Mouse (Mus musculus) ovary, postnatal 14 days (tissue): Measurements from ENCODE around the gene Heatr5b.

ENCODE experiments used
- DNase-seq: peaks from one replicate; pipeline ENCODE4 v3.0.0; 2022; ENCODE audit warnings: low spot score

Gene Heatr5b

GRCm38 (mm10) chr17:78767546-78767945, 67.6 kb downstream of the Heatr5b start:
- no peak for DNase-seq

GRCm38 (mm10) chr17:78766084-78766483, 69.1 kb downstream of the Heatr5b start:
- no peak for DNase-seq

- DNase-seq: no peak
These were observed 71.9 kb downstream of the Heatr5b start for GRCm38 (mm10) chr17:78763272-78763671.

GRCm38 (mm10) chr17:78752938-78753655, 82.1 kb downstream of the Heatr5b start:
- no peak for DNase-seq

GRCm38 (mm10) chr17:78752064-78752463, 83.1 kb downstream of the Heatr5b start:
- no peak for DNase-seq

GRCm38 (mm10) chr17:78748440-78748839, 86.7 kb downstream of the Heatr5b start:
- no peak for DNase-seq

GRCm38 (mm10) chr17:78738416-78738815, 96.7 kb downstream of the Heatr5b start:
- no peak for DNase-seq

- DNase-seq: no peak
These were observed 97.4 kb downstream of the Heatr5b start for GRCm38 (mm10) chr17:78737771-78738170.

- DNase-seq: no peak
These were observed 98.1 kb downstream of the Heatr5b start, which contains the start of gene Strn for GRCm38 (mm10) chr17:78737096-78737495. Gene Strn, minus strand, starts transcription at chr17:78737196.

GRCm38 (mm10) chr17:78736473-78736988, 98.6 kb downstream of the Heatr5b start:
- DNase-seq: peak; percentile 98

GRCm38 (mm10) chr17:78735731-78736472, 99.3 kb downstream of the Heatr5b start:
- no peak for DNase-seq

GRCm38 (mm10) chr17:78734806-78735205, 100.4 kb downstream of the Heatr5b start:
- no peak for DNase-seq

- DNase-seq: no peak
These were observed 103.1 kb downstream of the Heatr5b start for GRCm38 (mm10) chr17:78732056-78732455.

- DNase-seq: no peak
These were observed 108.3 kb downstream of the Heatr5b start for GRCm38 (mm10) chr17:78726746-78727449.

GRCm38 (mm10) chr17:78724461-78725055, 110.6 kb downstream of the Heatr5b start:
- no peak for DNase-seq

- DNase-seq: no peak
These were observed 113.5 kb downstream of the Heatr5b start for GRCm38 (mm10) chr17:78721690-78722089.

- no peak for DNase-seq
These were observed 116.1 kb downstream of the Heatr5b start for GRCm38 (mm10) chr17:78719086-78719485.

- DNase-seq: no peak
These were observed 124.9 kb downstream of the Heatr5b start for GRCm38 (mm10) chr17:78710258-78710657.

GRCm38 (mm10) chr17:78708422-78708821, 126.7 kb downstream of the Heatr5b start:
- no peak for DNase-seq

- no peak for DNase-seq
These were observed 132.2 kb downstream of the Heatr5b start for GRCm38 (mm10) chr17:78702988-78703387.
